Mouse (Mus musculus): ENCODE measurements around the gene Ier3. TPM values are rescaled to one million over a fixed set of nuclear protein-coding genes. Genes with fewer than 3 reads are reported as not detected.

The Ier3 gene
- 21.1 and 22.8 TPM in 2 replicates for total RNA-seq (2015)
- 15.7 and 20.5 TPM in 2 replicates for total RNA-seq (2017)

- ATAC-seq (ENCODE audit: poor library complexity, severe bottlenecking), result peak; percentile 53
Measured at GRCm38 (mm10) chr17:35821439-35822430, at the start of gene Ier3. Ier3 (plus strand) TSS chr17:35821684.

GRCm38 (mm10) chr17:35776811-35777609 lies 44.5 kb upstream of the Ier3 start:
- peak; percentile 79 for ATAC-seq (ENCODE audit: poor library complexity, severe bottlenecking)

- no peak for ATAC-seq (ENCODE audit: poor library complexity, severe bottlenecking)
Measured at GRCm38 (mm10) chr17:35778965-35779364, 42.5 kb upstream of the Ier3 start.

GRCm38 (mm10) chr17:35779466-35780205 lies 41.8 kb upstream of the Ier3 start:
- peak; percentile 9; the same call in 1 of the 2 replicates for ATAC-seq (ENCODE audit: poor library complexity, severe bottlenecking)

- peak; percentile 51 for ATAC-seq (ENCODE audit: poor library complexity, severe bottlenecking)
Measured at GRCm38 (mm10) chr17:35780362-35780761, 41.1 kb upstream of the Ier3 start.

- ATAC-seq (ENCODE audit: poor library complexity, severe bottlenecking), result 0 out of 2 replicates have a peak, but pooled peaks have one; percentile 29
Measured at GRCm38 (mm10) chr17:35782398-35782797, 39.1 kb upstream of the Ier3 start.

GRCm38 (mm10) chr17:35782924-35783323 lies 38.6 kb upstream of the Ier3 start:
- ATAC-seq (ENCODE audit: poor library complexity, severe bottlenecking), result no peak

GRCm38 (mm10) chr17:35783944-35784343 lies 37.5 kb upstream of the Ier3 start:
- ATAC-seq (ENCODE audit: poor library complexity, severe bottlenecking), result no peak

- ATAC-seq (ENCODE audit: poor library complexity, severe bottlenecking), result no peak
Measured at GRCm38 (mm10) chr17:35785140-35785539, 36.3 kb upstream of the Ier3 start.

GRCm38 (mm10) chr17:35787493-35787892 lies 34.0 kb upstream of the Ier3 start:
- no peak for ATAC-seq (ENCODE audit: poor library complexity, severe bottlenecking)

GRCm38 (mm10) chr17:35788025-35788424 lies 33.5 kb upstream of the Ier3 start:
- no peak for ATAC-seq (ENCODE audit: poor library complexity, severe bottlenecking)

GRCm38 (mm10) chr17:35790933-35791332 lies 30.6 kb upstream of the Ier3 start:
- no peak for ATAC-seq (ENCODE audit: poor library complexity, severe bottlenecking)

- no peak for ATAC-seq (ENCODE audit: poor library complexity, severe bottlenecking)
Measured at GRCm38 (mm10) chr17:35792837-35793236, 28.6 kb upstream of the Ier3 start.

- no peak for ATAC-seq (ENCODE audit: poor library complexity, severe bottlenecking)
Measured at GRCm38 (mm10) chr17:35795099-35795498, 26.4 kb upstream of the Ier3 start.

GRCm38 (mm10) chr17:35795656-35796055 lies 25.8 kb upstream of the Ier3 start:
- no peak for ATAC-seq (ENCODE audit: poor library complexity, severe bottlenecking)

- no peak for ATAC-seq (ENCODE audit: poor library complexity, severe bottlenecking)
Measured at GRCm38 (mm10) chr17:35796835-35797234, 24.6 kb upstream of the Ier3 start.

- ATAC-seq (ENCODE audit: poor library complexity, severe bottlenecking), result no peak
Measured at GRCm38 (mm10) chr17:35800905-35801304, 20.6 kb upstream of the Ier3 start.

GRCm38 (mm10) chr17:35803020-35803419 lies 18.5 kb upstream of the Ier3 start:
- no peak for ATAC-seq (ENCODE audit: poor library complexity, severe bottlenecking)

- ATAC-seq (ENCODE audit: poor library complexity, severe bottlenecking), result no peak
Measured at GRCm38 (mm10) chr17:35803858-35804399, 17.6 kb upstream of the Ier3 start.

- peak; percentile 86 for ATAC-seq (ENCODE audit: poor library complexity, severe bottlenecking)
Measured at GRCm38 (mm10) chr17:35808073-35808472, 13.4 kb upstream of the Ier3 start.

All from megakaryocyte, adult 5-6 weeks (primary cell).